Mouse (Mus musculus) liver, postnatal 0 days (tissue): ENCODE results near the gene Tm6sf1. TPM values are rescaled to one million over a fixed set of nuclear protein-coding genes. Genes with fewer than 3 reads are reported as not detected.

ENCODE experiments used
- ATAC-seq: fragments of 200-750 bp; cut with Nextera tagmentation; 2 replicates; pipeline ENCODE4 v1.8.0; 2017; ENCODE audit warnings: mild to moderate bottlenecking, moderate library complexity
- DNase-seq: peaks from one replicate; pipeline ENCODE4 v3.0.0-alpha.2; 2016
- H3K27ac ChIP-seq: fragments of 300-500 bp; sonication (generic); 2 replicates; pipeline ENCODE4 v1.5.1; 2014; ENCODE audit warnings: antibody characterized with exemption, moderate library complexity, mild to moderate bottlenecking, low read depth
- H3K27me3 ChIP-seq: fragments of 300-500 bp; sonication (generic); 2 replicates; pipeline ENCODE4 v1.6.1; 2014; ENCODE audit warnings: low read length, control low read depth, mixed read lengths; ENCODE audit not compliant: insufficient read depth
- H3K36me3 ChIP-seq: fragments of 300-500 bp; sonication (generic); replicated peaks from 2 replicates; pipeline ENCODE4 v1.6.1; 2014; ENCODE audit warnings: mild to moderate bottlenecking, control low read depth, low read length, moderate library complexity, mixed read lengths; ENCODE audit not compliant: insufficient read depth
- H3K4me1 ChIP-seq: fragments of 300-500 bp; sonication (generic); 2 replicates; pipeline ENCODE4 v1.6.1; 2014; ENCODE audit warnings: antibody characterized with exemption, mild to moderate bottlenecking, control low read depth; ENCODE audit not compliant: insufficient read depth
- H3K4me2 ChIP-seq: fragments of 300-500 bp; sonication (generic); 2 replicates; pipeline ENCODE4 v1.6.1; 2014; ENCODE audit warnings: low read depth, mild to moderate bottlenecking, low read length, moderate library complexity, mixed read lengths
- H3K4me3 ChIP-seq: fragments of 300-500 bp; sonication (generic); 2 replicates; pipeline ENCODE4 v1.5.1; 2014; ENCODE audit warnings: low read depth, low read length
- H3K9ac ChIP-seq: fragments of 300-500 bp; sonication (generic); replicated peaks from 2 replicates; pipeline ENCODE4 v1.6.1; 2014; ENCODE audit warnings: mild to moderate bottlenecking, moderate library complexity
- H3K9me3 ChIP-seq: fragments of 300-500 bp; sonication (generic); 2 replicates; pipeline ENCODE4 v1.6.1; 2016; ENCODE audit warnings: mild to moderate bottlenecking, control low read depth, low read length, mixed read lengths
- CTCF ChIP-seq: sonication (generic); IDR thresholded peaks from 2 replicates; pipeline ENCODE4 v1.5.1; 2016; ENCODE audit warnings: antibody characterized with exemption, low read depth
- EP300 ChIP-seq: IDR thresholded peaks from 2 replicates; pipeline ENCODE4 v1.6.1; 2016; ENCODE audit warnings: antibody characterized with exemption, low read depth, mild to moderate bottlenecking
- WGBS: fragments of 180-500 bp; shearing (Covaris S2); extraction: QIAGEN DNeasy Blood & Tissue Kit; methylation state at CpG from one replicate; pipeline ENCODE4 v1.1.7; 2014; ENCODE audit not compliant: insufficient replicate concordance; 5-methylcytosine and 5-hydroxymethylcytosine counted together
- polyA plus RNA-seq: library from polyadenylated mRNA; unstranded; fragments of >200 nt; fragmentation: Nextera tagmentation; extraction: Ambion mirVana; gene quantifications from 2 replicates; pipeline ENCODE4 v1.2.1, GENCODE M21; 2015

Tm6sf1 gene
- polyA plus RNA-seq, 1 experiment from 2014 or later = 8.7 TPM

DNA sequence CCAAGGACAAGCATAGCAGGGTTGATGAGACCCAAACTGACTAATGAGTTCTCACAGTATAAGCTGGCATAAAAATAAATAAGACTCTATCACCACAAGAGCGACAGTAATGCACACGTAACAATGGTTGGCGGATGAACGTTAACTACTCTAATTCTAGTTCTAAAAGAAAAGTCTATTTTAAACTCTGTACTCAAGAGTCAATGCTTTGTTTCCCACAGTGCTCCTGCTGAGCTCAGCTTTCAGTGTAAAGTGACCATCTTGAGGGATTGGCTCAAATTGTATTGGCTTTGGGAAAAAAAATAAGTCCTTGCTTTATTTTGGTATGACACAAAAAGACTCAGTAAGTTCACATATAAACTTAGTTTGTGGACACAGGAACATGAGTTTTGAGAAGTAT lies 26.3 kb downstream of the Tm6sf1 start:
- no peak for ATAC-seq

DNA sequence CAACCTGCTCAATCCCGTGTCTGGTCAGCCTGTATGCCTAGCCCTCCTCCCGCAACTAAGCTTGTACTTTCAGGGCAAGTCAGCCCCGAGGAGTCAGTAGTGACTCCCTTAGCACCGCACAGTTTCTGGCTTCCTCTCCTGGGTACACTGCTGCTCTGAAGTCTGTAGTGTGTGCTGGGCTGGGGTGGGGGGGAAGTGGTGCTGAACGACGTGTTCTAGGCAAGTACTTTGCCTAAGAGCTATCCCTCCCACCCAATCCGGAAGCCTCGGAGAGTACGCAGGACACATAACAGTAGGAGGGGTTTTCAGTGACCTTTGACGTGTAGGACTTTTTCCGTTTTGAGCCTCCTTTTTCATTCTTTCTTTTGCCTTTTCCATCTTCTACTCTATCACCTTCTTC lies 40.6 kb downstream of the Tm6sf1 start:
- H3K9me3 ChIP-seq = no peaks in the 10 kb centered on the region
- ATAC-seq = no peak
- 63% methylated on average over 11 of the region's 11 CpGs for WGBS
- H3K9ac ChIP-seq = no peak overlapping the region
- H3K36me3 ChIP-seq = no peaks in the 10 kb centered on the region
- H3K27ac ChIP-seq = no peak overlapping the region
- 0 out of 2 replicates have a peak, but pooled peaks cover 7% of the 10 kb centered on the region for H3K27me3 ChIP-seq
- H3K4me3 ChIP-seq = no peak overlapping the region
- TF ChIP-seq CTCF = no peak
- no peak for TF ChIP-seq EP300
- no peaks in the 10 kb centered on the region for H3K4me1 ChIP-seq
- no peak overlapping the region for H3K4me2 ChIP-seq
- DNase-seq = no peak

More for the DNA sequence above, 26.3 kb downstream of the Tm6sf1 start:
- Histone ChIP-seq H3K4me1 (no peaks in the 10 kb centered on the region), H3K4me3 (no peak overlapping the region), H3K36me3 (no peaks in the 10 kb centered on the region), H3K4me2 (no peak overlapping the region), H3K27ac (no peak overlapping the region), H3K27me3 (peaks cover 19% of the 10 kb centered on the region), H3K9ac (no peak overlapping the region), H3K9me3 (no peaks in the 10 kb centered on the region)
- WGBS = 90% methylated on average over 4 of the region's 4 CpGs
- TF ChIP-seq EP300 (no peak), CTCF (no peak)
- DNase-seq = no peak

DNA sequence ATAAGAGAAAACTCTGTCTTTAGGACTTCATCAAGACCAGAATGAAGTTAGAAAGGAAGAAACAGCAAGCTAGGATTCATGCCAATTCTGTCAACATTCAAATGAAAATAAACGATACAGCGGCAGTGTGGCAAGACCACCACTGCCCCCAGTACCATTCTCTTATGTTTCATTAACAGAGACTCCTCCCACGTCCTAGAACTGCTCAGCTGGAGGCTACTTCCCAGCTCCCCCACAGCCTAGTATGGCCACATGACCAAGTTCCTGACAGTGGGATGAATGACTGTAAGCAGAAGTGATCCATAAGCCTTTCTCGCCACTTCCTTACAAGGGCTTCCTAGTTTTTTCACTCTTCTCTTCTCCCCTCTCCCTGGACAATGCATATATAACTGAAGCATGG lies 45.3 kb downstream of the Tm6sf1 start:
- no peaks in the 10 kb centered on the region for H3K9me3 ChIP-seq
- H3K27me3 ChIP-seq = 0 out of 2 replicates have a peak, but pooled peaks cover 8% of the 10 kb centered on the region
- DNase-seq (no peak), ATAC-seq (no peak)
- H3K36me3 ChIP-seq = no peaks in the 10 kb centered on the region
- no peak overlapping the region for H3K4me2 ChIP-seq
- H3K4me1 ChIP-seq = no peaks in the 10 kb centered on the region
- 60% methylated on average over 4 of the region's 4 CpGs for WGBS
- no peak overlapping the region for H3K27ac ChIP-seq
- no peak for TF ChIP-seq CTCF
- TF ChIP-seq EP300 = no peak
- H3K4me3 ChIP-seq = no peak overlapping the region
- H3K9ac ChIP-seq = no peak overlapping the region

- no peak overlapping the region for H3K27ac ChIP-seq
- no peak for TF ChIP-seq CTCF
- no peak for TF ChIP-seq EP300
Observed at GRCm38 (mm10) chr7:81904926-81905325, 46.1 kb downstream of the Tm6sf1 start.

DNA sequence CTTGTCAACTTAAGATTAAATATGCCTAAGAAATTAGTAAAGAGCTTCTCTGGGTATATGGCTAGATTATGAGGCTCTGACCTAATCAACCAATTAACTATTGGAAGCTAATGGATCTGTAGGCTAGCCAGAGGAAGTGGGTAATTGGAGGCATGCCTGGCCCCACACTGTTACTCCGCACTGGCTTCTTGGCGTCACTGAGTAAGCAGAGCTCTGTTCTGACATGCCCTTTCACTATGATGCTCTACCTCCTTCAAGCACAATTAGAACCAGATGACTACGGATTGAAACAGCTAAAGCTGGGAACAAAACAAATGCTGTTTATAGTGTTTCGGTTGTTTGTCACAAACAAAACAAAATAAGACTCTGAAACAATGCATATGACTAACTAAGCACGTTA lies 59.5 kb downstream of the Tm6sf1 start:
- WGBS = 68% methylated on average over 5 of the region's 5 CpGs
- Histone ChIP-seq H3K27me3 (0 out of 2 replicates have a peak, but pooled peaks cover 9% of the 10 kb centered on the region), H3K27ac (no peak overlapping the region), H3K4me3 (no peak overlapping the region), H3K36me3 (no peaks in the 10 kb centered on the region), H3K9me3 (no peaks in the 10 kb centered on the region), H3K9ac (no peak overlapping the region), H3K4me2 (no peak overlapping the region), H3K4me1 (no peaks in the 10 kb centered on the region)
- ATAC-seq (no peak), DNase-seq (no peak)
- no peak for TF ChIP-seq CTCF
- no peak for TF ChIP-seq EP300

More at GRCm38 (mm10) chr7:81904926-81905325, 46.1 kb downstream of the Tm6sf1 start:
- ATAC-seq = no peak
- Histone ChIP-seq H3K36me3 (no peaks in the 10 kb centered on the region), H3K27me3 (0 out of 2 replicates have a peak, but pooled peaks cover 4% of the 10 kb centered on the region), H3K9me3 (no peaks in the 10 kb centered on the region), H3K9ac (no peak overlapping the region), H3K4me1 (no peaks in the 10 kb centered on the region), H3K4me2 (no peak overlapping the region), H3K4me3 (no peak overlapping the region)
- WGBS = 77% methylated on average over 2 of the region's 2 CpGs
- no peak for DNase-seq

DNA sequence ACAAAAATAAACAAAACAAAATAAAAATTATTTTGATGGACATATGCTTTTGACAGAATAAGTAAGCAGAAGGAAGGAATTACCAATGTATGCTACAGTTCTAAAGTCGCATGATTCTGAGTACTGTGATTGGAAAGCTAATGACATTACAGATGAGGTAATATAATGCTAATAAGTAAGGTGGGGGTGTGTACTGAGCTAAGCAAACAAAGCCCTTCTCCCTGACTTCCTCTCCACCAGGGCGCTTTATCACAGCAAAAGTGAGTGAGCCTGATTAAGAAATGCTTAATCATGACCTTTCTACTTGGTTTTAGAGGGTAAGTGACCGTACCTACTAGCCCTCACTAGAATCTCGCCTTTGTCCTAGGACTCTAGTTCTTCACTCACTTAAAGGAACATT lies 61.5 kb downstream of the Tm6sf1 start:
- H3K9me3 ChIP-seq = no peaks in the 10 kb centered on the region
- H3K36me3 ChIP-seq = no peaks in the 10 kb centered on the region
- TF ChIP-seq EP300 = no peak
- DNase-seq (no peak), ATAC-seq (no peak)
- no peak overlapping the region for H3K27ac ChIP-seq
- 0 out of 2 replicates have a peak, but pooled peaks cover 9% of the 10 kb centered on the region for H3K27me3 ChIP-seq
- H3K9ac ChIP-seq = no peak overlapping the region
- no peak overlapping the region for H3K4me2 ChIP-seq
- H3K4me1 ChIP-seq = no peaks in the 10 kb centered on the region
- no peak overlapping the region for H3K4me3 ChIP-seq
- 54% methylated on average over 4 of the region's 4 CpGs for WGBS

- 17% methylated on average over 1 of the region's 1 CpGs for WGBS
- DNase-seq (no peak), ATAC-seq (no peak)
- Histone ChIP-seq H3K9ac (no peak overlapping the region), H3K4me1 (no peaks in the 10 kb centered on the region), H3K27me3 (0 out of 2 replicates have a peak, but pooled peaks cover 6% of the 10 kb centered on the region), H3K9me3 (no peaks in the 10 kb centered on the region), H3K27ac (no peak overlapping the region), H3K4me2 (no peak overlapping the region), H3K36me3 (no peaks in the 10 kb centered on the region), H3K4me3 (no peak overlapping the region)
- TF ChIP-seq EP300 = no peak
- no peak for TF ChIP-seq CTCF
Observed at GRCm38 (mm10) chr7:81921379-81921952, 62.7 kb downstream of the Tm6sf1 start.
